Mouse (Mus musculus): ENCODE measurements around the gene Amph. TPM values are rescaled to one million over a fixed set of nuclear protein-coding genes. Genes with fewer than 3 reads are reported as not detected.

Gene Amph
- polyA plus RNA-seq, 1 experiment from 2014 or later: 14.9 TPM

DNA sequence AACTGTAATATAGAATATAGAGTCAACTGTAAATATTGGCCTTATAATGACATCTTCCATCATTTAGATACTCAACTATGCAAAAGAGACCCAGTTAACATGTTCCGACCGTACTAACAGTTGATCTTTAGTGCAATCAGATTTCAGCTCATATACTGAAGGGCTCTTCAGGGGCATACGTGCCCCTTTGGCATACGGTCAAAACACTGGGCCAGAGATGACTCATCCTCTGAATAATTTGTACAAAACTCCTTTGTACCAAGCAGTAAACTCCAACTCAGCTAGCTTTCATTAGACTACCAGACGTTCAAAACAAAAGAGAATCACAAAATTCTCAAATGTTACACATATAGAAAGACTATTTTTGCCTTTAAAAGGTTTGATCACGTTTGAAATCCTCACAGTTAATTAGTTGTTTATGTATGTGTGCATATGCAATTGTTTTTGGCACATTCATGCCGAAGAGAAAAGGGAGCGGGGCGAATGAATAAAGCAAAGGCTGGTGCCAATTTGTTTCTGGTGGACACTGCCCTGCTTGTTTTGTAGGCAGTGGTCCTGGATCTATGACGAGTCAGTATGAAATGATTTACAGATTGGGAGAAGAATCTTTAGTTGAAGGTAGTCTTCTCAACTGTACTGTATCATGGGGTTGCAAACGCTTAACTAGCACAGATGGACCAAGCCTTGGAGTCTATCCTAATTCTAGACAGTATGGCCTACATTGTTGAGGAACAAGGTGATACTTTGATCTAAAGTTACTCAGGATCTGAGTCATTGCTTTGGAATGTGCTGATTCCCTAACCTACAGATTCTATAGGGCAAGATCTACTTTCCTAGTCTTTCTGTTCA is 8.3 kb downstream of the Amph start:
- no peak for ATAC-seq (ENCODE audit: low FRiP score, low TSS enrichment)
- Histone ChIP-seq H3K27me3 (ENCODE audit: control insufficient read depth, insufficient read depth, low read length) (no peaks in the 10 kb centered on the region), H3K4me1 (ENCODE audit: control insufficient read depth, insufficient read depth, low read length) (0 out of 2 replicates have a peak, but pooled peaks cover 3% of the 10 kb centered on the region), H3K4me3 (ENCODE audit: low read length) (no peak overlapping the region), H3K9ac (ENCODE audit: low read depth, low read length) (no peak overlapping the region), H3K4me2 (replicated peaks; ENCODE audit: low read depth, low read length) (no peak overlapping the region), H3K9me3 (ENCODE audit: control insufficient read depth, low read length) (no peaks in the 10 kb centered on the region), H3K36me3 (ENCODE audit: control insufficient read depth, insufficient read depth, low read length) (no peaks in the 10 kb centered on the region), H3K27ac (ENCODE audit: low read depth, low read length) (no peak overlapping the region)
- WGBS: 90% methylated on average over 11 of the region's 11 CpGs

DNA sequence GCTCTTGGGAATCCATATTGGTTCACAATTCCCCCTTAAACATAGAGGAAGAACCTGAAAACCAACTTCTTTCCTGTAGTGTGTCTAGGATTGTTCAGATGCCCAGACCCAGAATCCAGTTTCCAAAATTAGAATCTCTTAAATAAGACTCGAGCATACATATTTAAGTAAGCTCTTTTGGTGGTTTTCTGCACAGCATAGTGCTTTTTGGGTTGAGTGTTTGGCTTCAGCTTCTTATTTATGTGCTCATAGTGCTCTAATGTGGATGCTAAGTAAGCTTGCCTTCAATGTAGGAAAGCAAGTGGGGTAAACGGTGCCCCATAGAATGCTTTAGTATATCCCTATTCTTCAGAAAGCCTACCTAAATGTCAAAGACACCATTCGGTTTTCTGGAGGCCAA is 9.0 kb downstream of the Amph start:
- WGBS: 89% methylated on average over 3 of the region's 3 CpGs
- Histone ChIP-seq H3K4me3 (ENCODE audit: low read length) (no peak overlapping the region), H3K27me3 (ENCODE audit: control insufficient read depth, insufficient read depth, low read length) (no peaks in the 10 kb centered on the region), H3K4me2 (replicated peaks; ENCODE audit: low read depth, low read length) (no peak overlapping the region), H3K4me1 (ENCODE audit: control insufficient read depth, insufficient read depth, low read length) (0 out of 2 replicates have a peak, but pooled peaks cover 3% of the 10 kb centered on the region), H3K27ac (ENCODE audit: low read depth, low read length) (no peak overlapping the region), H3K9me3 (ENCODE audit: control insufficient read depth, low read length) (no peaks in the 10 kb centered on the region), H3K9ac (ENCODE audit: low read depth, low read length) (no peak overlapping the region), H3K36me3 (ENCODE audit: control insufficient read depth, insufficient read depth, low read length) (no peaks in the 10 kb centered on the region)
- no peak for ATAC-seq (ENCODE audit: low FRiP score, low TSS enrichment)

DNA sequence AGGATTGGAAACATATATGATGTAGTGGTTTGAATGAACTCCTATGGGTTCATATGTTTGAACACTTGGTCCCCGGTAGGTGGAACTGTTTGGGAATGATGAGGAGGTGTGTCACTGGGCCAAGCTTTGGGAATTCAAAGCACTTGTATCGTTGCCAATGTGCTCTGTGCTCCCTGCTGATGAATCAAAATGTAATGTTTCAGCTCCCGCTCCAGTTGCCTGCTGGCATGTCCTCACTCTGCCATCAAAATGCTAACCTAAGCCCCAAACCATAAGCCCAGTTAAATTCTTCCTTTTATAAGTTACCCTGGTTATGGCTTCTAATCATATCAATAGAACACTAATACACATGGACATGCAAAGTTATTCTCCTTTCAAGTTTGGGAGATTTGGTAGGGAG is 24.6 kb downstream of the Amph start:
- Histone ChIP-seq H3K4me1 (ENCODE audit: control insufficient read depth, insufficient read depth, low read length) (no peaks in the 10 kb centered on the region), H3K27me3 (ENCODE audit: control insufficient read depth, insufficient read depth, low read length) (no peaks in the 10 kb centered on the region), H3K36me3 (ENCODE audit: control insufficient read depth, insufficient read depth, low read length) (no peaks in the 10 kb centered on the region), H3K4me3 (ENCODE audit: low read length) (no peak overlapping the region), H3K9ac (ENCODE audit: low read depth, low read length) (no peak overlapping the region), H3K4me2 (replicated peaks; ENCODE audit: low read depth, low read length) (no peak overlapping the region), H3K27ac (ENCODE audit: low read depth, low read length) (no peak overlapping the region), H3K9me3 (ENCODE audit: control insufficient read depth, low read length) (no peaks in the 10 kb centered on the region)
- no peak for ATAC-seq (ENCODE audit: low FRiP score, low TSS enrichment)
- 88% methylated on average over 3 of the region's 3 CpGs for WGBS

DNA sequence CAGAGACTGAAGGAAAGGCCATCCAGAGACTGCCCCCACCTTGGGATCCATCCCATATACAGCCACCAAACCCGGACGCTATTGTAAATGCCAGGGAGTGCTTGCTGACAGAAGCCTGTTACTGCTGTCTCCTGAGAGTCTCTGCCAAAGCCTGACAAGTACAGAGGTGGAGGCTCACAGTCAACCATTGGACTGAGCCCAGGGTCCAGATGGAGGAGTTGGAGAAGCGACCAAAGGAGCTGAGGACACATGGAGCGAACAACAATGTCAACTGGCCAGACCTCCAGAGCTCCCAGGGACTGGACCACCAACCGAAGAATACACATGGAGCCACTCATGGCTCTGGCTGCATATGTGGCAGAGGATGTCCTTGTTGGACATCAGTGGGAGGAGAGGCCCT is 26.3 kb downstream of the Amph start:
- H3K4me1 ChIP-seq (ENCODE audit: control insufficient read depth, insufficient read depth, low read length): no peaks in the 10 kb centered on the region
- H3K9ac ChIP-seq (ENCODE audit: low read depth, low read length): no peak overlapping the region
- no peak overlapping the region for H3K4me2 ChIP-seq (replicated peaks; ENCODE audit: low read depth, low read length)
- no peak overlapping the region for H3K4me3 ChIP-seq (ENCODE audit: low read length)
- ATAC-seq (ENCODE audit: low FRiP score, low TSS enrichment): no peak
- H3K9me3 ChIP-seq (ENCODE audit: control insufficient read depth, low read length): no peaks in the 10 kb centered on the region
- no peak overlapping the region for H3K27ac ChIP-seq (ENCODE audit: low read depth, low read length)
- no peaks in the 10 kb centered on the region for H3K36me3 ChIP-seq (ENCODE audit: control insufficient read depth, insufficient read depth, low read length)
- no peaks in the 10 kb centered on the region for H3K27me3 ChIP-seq (ENCODE audit: control insufficient read depth, insufficient read depth, low read length)
- WGBS: over 99% methylated on average over 5 of the region's 5 CpGs

DNA sequence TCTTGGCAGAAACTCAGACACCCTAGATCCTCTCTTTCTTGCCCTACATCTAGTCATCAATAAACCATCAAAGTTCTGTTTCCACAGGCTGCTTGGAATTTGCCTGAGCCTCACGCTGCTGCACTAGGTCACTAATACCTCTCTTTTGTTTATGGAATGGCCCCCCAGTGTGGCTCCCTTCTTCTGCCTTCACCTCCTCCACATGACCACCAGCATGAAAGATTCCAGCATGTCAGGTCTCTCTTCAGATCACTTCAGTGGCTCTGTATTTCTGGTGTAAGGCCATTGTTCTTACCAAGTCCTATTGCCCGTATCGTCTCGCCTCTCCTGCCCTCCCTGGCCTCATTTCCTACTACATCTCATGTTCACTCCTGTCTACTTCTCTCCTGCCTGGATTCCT is 39.3 kb downstream of the Amph start:
- no peak overlapping the region for H3K4me3 ChIP-seq (ENCODE audit: low read length)
- WGBS: 58% methylated on average over 4 of the region's 4 CpGs
- no peak overlapping the region for H3K4me2 ChIP-seq (replicated peaks; ENCODE audit: low read depth, low read length)
- no peak overlapping the region for H3K27ac ChIP-seq (ENCODE audit: low read depth, low read length)
- no peaks in the 10 kb centered on the region for H3K36me3 ChIP-seq (ENCODE audit: control insufficient read depth, insufficient read depth, low read length)
- H3K27me3 ChIP-seq (ENCODE audit: control insufficient read depth, insufficient read depth, low read length): no peaks in the 10 kb centered on the region
- no peaks in the 10 kb centered on the region for H3K9me3 ChIP-seq (ENCODE audit: control insufficient read depth, low read length)
- no peak for ATAC-seq (ENCODE audit: low FRiP score, low TSS enrichment)
- no peak overlapping the region for H3K9ac ChIP-seq (ENCODE audit: low read depth, low read length)
- no peaks in the 10 kb centered on the region for H3K4me1 ChIP-seq (ENCODE audit: control insufficient read depth, insufficient read depth, low read length)

DNA sequence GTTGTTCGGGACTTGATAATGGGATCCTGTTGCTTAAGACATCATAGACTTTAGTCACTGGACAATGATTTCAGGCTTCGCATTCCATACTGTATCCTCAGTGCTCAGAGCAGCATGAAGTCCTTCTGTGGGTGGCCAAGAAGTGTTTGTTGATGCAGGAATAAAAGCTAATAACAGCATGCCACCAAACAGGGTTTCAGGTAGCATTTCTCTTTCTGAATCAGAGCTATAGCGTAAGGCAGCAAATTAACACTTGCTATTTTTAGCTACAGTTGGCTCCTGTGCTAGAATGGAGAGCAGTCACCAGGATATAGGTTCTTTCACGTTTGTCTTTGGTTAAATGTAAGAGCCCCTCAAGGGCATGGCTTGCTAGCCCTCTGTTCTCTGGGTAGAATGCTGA is 40.3 kb downstream of the Amph start:
- no peak for ATAC-seq (ENCODE audit: low FRiP score, low TSS enrichment)
- H3K9me3 ChIP-seq (ENCODE audit: control insufficient read depth, low read length): no peaks in the 10 kb centered on the region
- no peak overlapping the region for H3K27ac ChIP-seq (ENCODE audit: low read depth, low read length)
- H3K4me2 ChIP-seq (replicated peaks; ENCODE audit: low read depth, low read length): no peak overlapping the region
- 77% methylated on average over 4 of the region's 4 CpGs for WGBS
- no peak overlapping the region for H3K9ac ChIP-seq (ENCODE audit: low read depth, low read length)
- H3K36me3 ChIP-seq (ENCODE audit: control insufficient read depth, insufficient read depth, low read length): no peaks in the 10 kb centered on the region
- no peak overlapping the region for H3K4me3 ChIP-seq (ENCODE audit: low read length)
- no peaks in the 10 kb centered on the region for H3K4me1 ChIP-seq (ENCODE audit: control insufficient read depth, insufficient read depth, low read length)
- no peaks in the 10 kb centered on the region for H3K27me3 ChIP-seq (ENCODE audit: control insufficient read depth, insufficient read depth, low read length)

DNA sequence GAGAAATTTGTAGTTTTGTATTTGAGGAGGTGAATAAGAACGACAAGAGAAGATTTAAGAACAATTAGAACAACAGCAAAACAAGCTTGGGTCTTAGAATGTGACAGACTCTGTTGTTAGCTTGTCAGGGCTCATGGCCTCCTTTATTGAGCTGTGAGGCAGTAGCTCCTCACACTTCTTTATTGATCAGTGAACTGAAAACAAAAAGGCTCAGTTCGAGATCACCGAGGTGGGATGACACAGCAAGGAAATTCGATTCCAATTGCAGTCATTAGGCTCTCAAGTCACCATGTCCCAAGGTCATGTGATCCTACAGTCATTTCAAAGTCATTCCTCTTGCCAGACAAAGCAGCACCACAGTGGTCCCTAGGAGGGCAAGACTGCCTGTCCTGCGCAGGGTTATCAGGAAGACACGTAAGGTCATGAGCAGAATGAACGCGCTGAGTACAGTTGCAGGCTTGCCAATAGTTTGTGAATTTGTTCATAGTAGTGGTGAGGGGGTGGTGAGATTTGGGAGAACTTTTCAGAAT is 41.2 kb downstream of the Amph start:
- Histone ChIP-seq H3K27me3 (ENCODE audit: control insufficient read depth, insufficient read depth, low read length) (no peaks in the 10 kb centered on the region), H3K4me2 (replicated peaks; ENCODE audit: low read depth, low read length) (no peak overlapping the region), H3K4me3 (ENCODE audit: low read length) (no peak overlapping the region), H3K27ac (ENCODE audit: low read depth, low read length) (no peak overlapping the region), H3K36me3 (ENCODE audit: control insufficient read depth, insufficient read depth, low read length) (no peaks in the 10 kb centered on the region), H3K9ac (ENCODE audit: low read depth, low read length) (no peak overlapping the region), H3K4me1 (ENCODE audit: control insufficient read depth, insufficient read depth, low read length) (no peaks in the 10 kb centered on the region), H3K9me3 (ENCODE audit: control insufficient read depth, low read length) (no peaks in the 10 kb centered on the region)
- ATAC-seq (ENCODE audit: low FRiP score, low TSS enrichment): 0 out of 2 replicates have a peak, but pooled peaks have one; percentile 46
- 35% methylated on average over 8 of the region's 8 CpGs for WGBS

DNA sequence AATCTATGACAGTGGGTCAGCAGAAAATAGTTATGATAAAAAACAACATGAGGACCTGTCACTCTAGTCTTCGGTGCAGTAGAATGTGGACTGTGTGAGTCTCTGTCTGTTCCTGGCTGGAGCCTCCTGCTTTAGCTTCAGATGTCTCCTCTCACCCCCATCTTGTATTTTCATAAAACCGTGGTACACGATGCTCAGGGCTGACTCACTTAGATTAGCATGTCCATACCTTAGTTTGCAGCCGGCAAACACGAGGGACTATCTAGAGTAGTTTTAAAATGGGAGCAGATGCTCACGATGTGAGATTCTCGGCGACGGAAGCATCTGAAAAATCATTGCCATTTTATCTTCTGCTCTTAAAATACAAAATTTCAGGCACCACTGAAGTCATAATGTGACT is 54.5 kb downstream of the Amph start:
- no peaks in the 10 kb centered on the region for H3K36me3 ChIP-seq (ENCODE audit: control insufficient read depth, insufficient read depth, low read length)
- no peak overlapping the region for H3K9ac ChIP-seq (ENCODE audit: low read depth, low read length)
- ATAC-seq (ENCODE audit: low FRiP score, low TSS enrichment): no peak
- no peaks in the 10 kb centered on the region for H3K4me1 ChIP-seq (ENCODE audit: control insufficient read depth, insufficient read depth, low read length)
- H3K4me3 ChIP-seq (ENCODE audit: low read length): no peak overlapping the region
- no peak overlapping the region for H3K27ac ChIP-seq (ENCODE audit: low read depth, low read length)
- no peaks in the 10 kb centered on the region for H3K9me3 ChIP-seq (ENCODE audit: control insufficient read depth, low read length)
- no peak overlapping the region for H3K4me2 ChIP-seq (replicated peaks; ENCODE audit: low read depth, low read length)
- WGBS: 95% methylated on average over 9 of the region's 9 CpGs
- H3K27me3 ChIP-seq (ENCODE audit: control insufficient read depth, insufficient read depth, low read length): no peaks in the 10 kb centered on the region

DNA sequence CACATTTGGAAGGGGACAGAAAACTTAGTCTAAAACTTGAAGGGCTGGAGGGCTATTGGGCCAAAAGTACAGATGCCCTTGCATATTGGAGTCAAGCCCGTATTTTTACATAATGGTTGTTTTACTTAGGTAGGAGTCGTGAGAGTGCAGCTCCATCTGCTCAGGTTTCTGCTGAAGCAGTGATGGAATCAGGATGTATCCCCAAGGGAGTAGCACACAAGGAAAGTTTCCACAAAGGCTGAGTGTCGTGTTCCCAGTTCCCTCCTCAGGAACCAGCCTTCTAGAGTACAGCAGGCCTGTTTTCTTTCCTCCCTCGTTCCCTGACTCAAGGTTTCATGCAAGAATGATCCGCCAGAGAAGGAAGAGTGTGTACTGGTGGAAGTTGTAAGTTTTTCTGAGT is 56.4 kb downstream of the Amph start:
- no peak overlapping the region for H3K4me2 ChIP-seq (replicated peaks; ENCODE audit: low read depth, low read length)
- no peaks in the 10 kb centered on the region for H3K4me1 ChIP-seq (ENCODE audit: control insufficient read depth, insufficient read depth, low read length)
- no peak overlapping the region for H3K27ac ChIP-seq (ENCODE audit: low read depth, low read length)
- H3K4me3 ChIP-seq (ENCODE audit: low read length): no peak overlapping the region
- ATAC-seq (ENCODE audit: low FRiP score, low TSS enrichment): no peak
- H3K9ac ChIP-seq (ENCODE audit: low read depth, low read length): no peak overlapping the region
- no peaks in the 10 kb centered on the region for H3K9me3 ChIP-seq (ENCODE audit: control insufficient read depth, low read length)
- 41% methylated on average over 5 of the region's 5 CpGs for WGBS
- no peaks in the 10 kb centered on the region for H3K27me3 ChIP-seq (ENCODE audit: control insufficient read depth, insufficient read depth, low read length)
- H3K36me3 ChIP-seq (ENCODE audit: control insufficient read depth, insufficient read depth, low read length): no peaks in the 10 kb centered on the region

Data from kidney, embryonic 14.5 days (tissue).